Mouse (Mus musculus): ENCODE data around the gene Golga7b. TPM values are rescaled to one million over a fixed set of nuclear protein-coding genes. Genes with fewer than 3 reads are reported as not detected.

Gene Golga7b
- total RNA-seq (2021) = 1 to 10 TPM; 2.3 to 2.4 TPM
- long read RNA-seq, experiment 1, partial matches to known transcripts = 1 of 5 reads
- long read RNA-seq, experiment 1, other reads (novel, unspliced or antisense) = 3 of 5 reads
- long read RNA-seq, experiment 2, partial matches to known transcripts = 1 of 4 reads
- long read RNA-seq, experiment 2, other reads (novel, unspliced or antisense) = 3 of 4 reads

GRCm38 (mm10) chr19:42247519-42247918 is at the start of gene Golga7b:
Golga7b (plus strand) TSS chr19:42247574.
- intact Hi-C loops (cut with DNase I) = no loop called here
- Histone ChIP-seq H3K4me3 (no peak within 1 kb of the TSS), H3K27ac (no peak within 1 kb of the TSS)
- no peak for DNase-seq
- TF ChIP-seq CTCF (IDR thresholded peaks at IDR 0.05) = no peak

GRCm38 (mm10) chr19:42198026-42198425 is 49.3 kb upstream of the Golga7b start:
- intact Hi-C loops (cut with DNase I) = no loop called here
- no peak overlapping the region for H3K27ac ChIP-seq
- no peak overlapping the region for H3K4me3 ChIP-seq
- no peak for TF ChIP-seq CTCF (IDR thresholded peaks at IDR 0.05)
- no peak for DNase-seq

GRCm38 (mm10) chr19:42201696-42202381 is 45.5 kb upstream of the Golga7b start, which contains the start of gene Sfrp5:
Sfrp5 (minus strand) TSS chr19:42202252.
- peak within 1 kb of the TSS; percentile 35 for H3K27ac ChIP-seq
- DNase-seq = no peak
- intact Hi-C loops (cut with DNase I) = no loop called here
- peak within 1 kb of the TSS; percentile 50 for H3K4me3 ChIP-seq
- no peak for TF ChIP-seq CTCF (IDR thresholded peaks at IDR 0.05)

GRCm38 (mm10) chr19:42202467-42202866 is 44.9 kb upstream of the Golga7b start:
- no peak for TF ChIP-seq CTCF (IDR thresholded peaks at IDR 0.05)
- DNase-seq = no peak
- H3K27ac ChIP-seq = no peak overlapping the region
- H3K4me3 ChIP-seq = no peak overlapping the region
- intact Hi-C loops (cut with DNase I) = no loop called here

- H3K27ac ChIP-seq = no peak overlapping the region
- DNase-seq = no peak
- intact Hi-C loops (cut with DNase I) = no loop called here
These were observed 43.1 kb upstream of the Golga7b start for GRCm38 (mm10) chr19:42204306-42204705.

GRCm38 (mm10) chr19:42205201-42205600 is 42.2 kb upstream of the Golga7b start:
- intact Hi-C loops (cut with DNase I) = no loop called here

More at GRCm38 (mm10) chr19:42204306-42204705, 43.1 kb upstream of the Golga7b start:
- H3K4me3 ChIP-seq = no peak overlapping the region
- TF ChIP-seq CTCF (IDR thresholded peaks at IDR 0.05) = no peak

GRCm38 (mm10) chr19:42209485-42209884 is 37.9 kb upstream of the Golga7b start:
- TF ChIP-seq CTCF (IDR thresholded peaks at IDR 0.05) = no peak
- intact Hi-C loops (cut with DNase I) = no loop called here
- H3K4me3 ChIP-seq = no peak overlapping the region
- no peak overlapping the region for H3K27ac ChIP-seq
- no peak for DNase-seq

More at GRCm38 (mm10) chr19:42205201-42205600, 42.2 kb upstream of the Golga7b start:
- no peak for TF ChIP-seq CTCF (IDR thresholded peaks at IDR 0.05)
- no peak for DNase-seq
- H3K27ac ChIP-seq = no peak overlapping the region
- no peak overlapping the region for H3K4me3 ChIP-seq

GRCm38 (mm10) chr19:42209976-42210375 is 37.4 kb upstream of the Golga7b start:
- no peak for DNase-seq
- H3K27ac ChIP-seq = no peak overlapping the region
- no peak for TF ChIP-seq CTCF (IDR thresholded peaks at IDR 0.05)
- H3K4me3 ChIP-seq = no peak overlapping the region
- intact Hi-C loops (cut with DNase I) = no loop called here

- DNase-seq = no peak
- Histone ChIP-seq H3K27ac (no peak overlapping the region), H3K4me3 (no peak overlapping the region)
- intact Hi-C loops (cut with DNase I) = no loop called here
- TF ChIP-seq CTCF (IDR thresholded peaks at IDR 0.05) = no peak
These were observed 35.4 kb upstream of the Golga7b start for GRCm38 (mm10) chr19:42211936-42212335.

GRCm38 (mm10) chr19:42214601-42215000 is 32.8 kb upstream of the Golga7b start:
- Histone ChIP-seq H3K4me3 (no peak overlapping the region), H3K27ac (no peak overlapping the region)
- no peak for TF ChIP-seq CTCF (IDR thresholded peaks at IDR 0.05)
- intact Hi-C loops (cut with DNase I) = no loop called here
- no peak for DNase-seq

- Histone ChIP-seq H3K4me3 (no peak overlapping the region), H3K27ac (no peak overlapping the region)
- DNase-seq = no peak
- intact Hi-C loops (cut with DNase I) = loop anchor here (1.0 kb wide), 1 partner anchor 55 kb away; no protein-coding TSS in a partner anchor
- no peak for TF ChIP-seq CTCF (IDR thresholded peaks at IDR 0.05)
These were observed 30.5 kb upstream of the Golga7b start for GRCm38 (mm10) chr19:42216699-42217373.

- peak; percentile 83 for TF ChIP-seq CTCF (IDR thresholded peaks at IDR 0.05)
- intact Hi-C loops (cut with DNase I) = loop anchor here (1.0 kb wide), 1 partner anchor 55 kb away; no protein-coding TSS in a partner anchor
- DNase-seq = peak; percentile 60
- no peak overlapping the region for H3K4me3 ChIP-seq
- H3K27ac ChIP-seq = no peak overlapping the region
These were observed 30.0 kb upstream of the Golga7b start for GRCm38 (mm10) chr19:42217374-42217763.

- Histone ChIP-seq H3K4me3 (no peak overlapping the region), H3K27ac (peak overlapping the region; percentile 43; the same call in 1 of the 2 replicates)
- DNase-seq = no peak
- no peak for TF ChIP-seq CTCF (IDR thresholded peaks at IDR 0.05)
- intact Hi-C loops (cut with DNase I) = no loop called here
These were observed 20.9 kb upstream of the Golga7b start for GRCm38 (mm10) chr19:42226451-42226850.
